Mouse (Mus musculus) right cerebral cortex, postnatal 4 days (tissue): Measurements from ENCODE around the gene Smim23.

Source experiments
- DNase-seq: peaks from one replicate; pipeline ENCODE4 v3.0.0-alpha.2; 2022

The Smim23 gene

DNA sequence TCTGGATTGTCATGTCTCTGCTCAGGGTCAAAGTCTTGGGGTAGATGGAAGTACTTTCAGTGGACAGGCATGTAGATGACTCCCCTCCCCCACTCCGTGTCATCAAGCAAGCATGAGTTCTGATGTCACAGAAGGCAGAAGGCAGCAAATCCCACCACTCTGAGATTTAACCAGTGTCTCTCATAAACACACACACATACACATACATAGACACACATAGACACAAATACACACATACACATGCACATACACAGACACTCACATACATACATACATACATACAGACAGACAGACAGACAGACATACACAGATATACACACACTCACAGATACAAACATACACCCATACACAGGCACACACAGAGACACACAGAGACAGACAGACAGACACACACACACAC lies at the start of gene Smim23:
TSS of gene Smim23 (minus strand) at position 101 of the 400 bp plus-strand sequence.
- no peak for DNase-seq

GRCm38 (mm10) chr11:32868619-32869383 lies 44.4 kb upstream of the Smim23 start:
- DNase-seq, result no peak

GRCm38 (mm10) chr11:32864615-32865014 lies 40.2 kb upstream of the Smim23 start:
- DNase-seq, result no peak

GRCm38 (mm10) chr11:32857418-32857879 lies 33.0 kb upstream of the Smim23 start:
- no peak for DNase-seq

DNA sequence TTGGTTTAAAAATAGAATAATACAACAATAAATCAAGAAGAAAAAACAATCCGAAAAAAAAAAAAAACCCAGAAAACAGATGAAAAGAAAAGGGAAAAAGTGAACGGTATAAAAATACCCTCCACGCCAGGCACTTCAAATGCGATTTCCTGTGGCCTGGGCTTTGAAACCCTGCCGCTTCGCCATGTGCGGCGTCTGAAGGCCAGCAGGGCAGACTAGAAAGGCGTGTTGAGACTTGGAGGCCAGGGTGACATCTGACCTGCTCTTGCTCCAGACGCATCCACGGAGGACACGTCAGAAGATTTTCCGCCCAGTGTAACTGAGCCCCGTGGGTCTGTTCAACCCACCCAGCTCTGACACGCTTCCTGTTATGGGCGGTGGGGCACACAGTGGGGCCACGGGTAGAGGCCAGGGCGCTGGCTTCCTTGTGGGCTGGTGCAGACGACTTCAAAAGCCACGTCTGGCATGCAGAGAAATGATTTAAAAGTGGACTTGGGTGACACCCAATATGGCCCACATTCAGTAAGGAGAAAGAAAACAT lies 22.3 kb upstream of the Smim23 start:
- no peak for DNase-seq

DNA sequence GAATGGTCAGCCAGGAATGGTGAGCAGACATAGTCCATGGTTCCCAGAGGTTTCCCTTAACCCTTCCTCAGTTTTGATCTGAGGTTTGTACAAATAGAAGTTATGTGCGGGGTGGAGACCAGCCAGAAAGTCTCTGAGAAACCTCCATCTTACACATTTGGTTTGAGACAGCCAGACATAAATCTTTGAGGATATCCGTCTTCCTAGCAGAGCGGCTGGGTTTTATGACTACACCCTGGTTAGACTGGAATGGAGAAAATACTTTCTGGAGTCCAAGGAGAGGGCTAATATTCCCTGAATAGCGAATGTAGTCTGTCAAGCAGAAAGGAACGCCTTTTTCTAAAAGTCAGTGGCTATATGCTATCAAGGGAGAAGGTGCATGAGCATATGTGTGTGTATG lies 16.8 kb upstream of the Smim23 start:
- DNase-seq, result no peak

DNA sequence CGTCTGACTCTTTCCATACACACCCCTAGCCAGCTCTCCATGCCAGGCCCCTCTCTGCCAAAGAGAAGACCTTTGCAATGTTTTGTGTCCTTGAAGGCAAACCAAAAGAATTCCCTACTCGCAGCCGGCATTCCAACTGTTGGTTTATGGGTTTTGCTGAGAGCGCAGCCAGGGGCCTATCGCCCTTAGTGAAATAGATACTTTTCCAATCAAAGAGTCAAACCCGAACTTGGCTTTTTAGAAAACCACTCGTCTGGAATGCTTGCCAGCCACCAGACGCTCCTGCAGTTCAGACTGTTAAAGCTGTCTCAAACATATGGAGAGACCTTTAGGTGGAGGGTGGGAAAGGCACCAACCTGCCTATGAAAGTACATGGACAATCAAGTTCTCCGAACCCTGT lies 15.9 kb upstream of the Smim23 start:
- no peak for DNase-seq

DNA sequence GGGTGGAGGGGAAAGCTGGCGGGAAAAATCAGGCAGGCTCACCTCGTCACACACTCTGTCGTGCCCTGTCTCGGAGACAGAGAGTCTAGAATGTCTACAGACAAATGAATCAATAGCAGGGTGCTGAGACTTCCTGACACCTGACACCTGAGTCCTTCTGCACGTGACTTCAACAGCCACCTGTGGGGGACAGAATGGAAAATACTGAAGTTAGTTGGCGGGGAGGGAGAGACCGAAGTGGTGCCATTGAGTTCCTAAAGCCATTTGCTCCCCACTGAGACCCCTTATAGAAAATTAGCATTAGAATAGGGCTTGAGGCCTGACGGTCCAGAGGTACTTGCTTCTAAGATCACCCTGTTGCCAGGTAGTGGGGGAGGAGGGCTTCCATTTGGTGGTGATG lies 10.6 kb upstream of the Smim23 start:
- no peak for DNase-seq

DNA sequence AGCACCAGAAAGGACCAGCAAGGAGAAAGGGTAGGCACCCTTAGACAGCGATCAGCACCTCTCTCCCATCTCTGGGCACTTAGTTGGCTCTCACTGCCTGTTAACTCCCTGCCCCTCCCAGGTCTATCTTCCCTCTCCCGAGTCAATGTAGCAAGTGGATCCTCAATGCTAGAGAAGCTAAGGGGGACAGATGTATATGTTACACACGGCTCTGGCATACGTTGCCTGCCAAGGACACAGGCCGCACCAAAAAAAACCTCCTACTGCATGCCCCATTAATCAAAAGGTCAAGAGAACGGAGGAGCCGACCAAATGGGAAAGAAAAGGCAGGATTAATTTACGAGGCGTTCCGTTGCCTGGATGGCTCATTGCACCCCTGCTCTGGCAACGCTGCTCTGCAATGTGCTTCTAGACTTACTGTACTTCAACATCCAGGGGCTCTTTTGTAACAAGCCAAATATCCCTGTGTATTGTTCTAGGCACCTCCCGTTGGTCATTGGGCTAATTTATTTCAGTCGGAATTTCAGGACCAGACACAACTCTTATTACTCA lies 10.0 kb upstream of the Smim23 start:
- no peak for DNase-seq

- no peak for DNase-seq
Observed at GRCm38 (mm10) chr11:32817566-32817965, 6.8 kb downstream of the Smim23 start.

- no peak for DNase-seq
Observed at GRCm38 (mm10) chr11:32814286-32814685, 10.1 kb downstream of the Smim23 start.

DNA sequence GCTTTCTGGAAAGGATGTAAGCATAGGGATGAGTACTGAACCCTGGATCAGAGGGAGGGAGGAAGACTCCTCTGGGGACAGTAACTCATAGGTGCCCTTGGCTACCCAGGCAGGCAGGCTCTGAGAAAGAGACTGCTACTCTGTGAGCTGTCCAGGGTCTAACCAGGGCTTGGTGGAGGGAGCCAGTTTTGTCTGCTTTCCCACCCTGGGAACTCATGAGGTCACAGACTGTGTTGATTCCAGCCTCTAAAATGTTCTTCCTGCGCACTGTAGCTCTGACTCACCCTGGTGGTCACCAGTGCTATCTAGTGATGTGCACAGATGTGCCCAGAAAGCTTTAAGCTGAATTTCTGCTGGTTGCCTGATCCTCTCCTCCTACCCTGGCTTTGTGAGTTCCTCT lies 15.3 kb downstream of the Smim23 start:
- DNase-seq, result no peak

- no peak for DNase-seq
Observed at GRCm38 (mm10) chr11:32805958-32806357, 18.4 kb downstream of the Smim23 start.

- DNase-seq, result no peak
Observed at GRCm38 (mm10) chr11:32803658-32804057, 20.7 kb downstream of the Smim23 start.

- no peak for DNase-seq
Observed at GRCm38 (mm10) chr11:32801715-32802114, 22.7 kb downstream of the Smim23 start.

GRCm38 (mm10) chr11:32800929-32801375 lies 23.5 kb downstream of the Smim23 start:
- DNase-seq, result peak; percentile 40

DNA sequence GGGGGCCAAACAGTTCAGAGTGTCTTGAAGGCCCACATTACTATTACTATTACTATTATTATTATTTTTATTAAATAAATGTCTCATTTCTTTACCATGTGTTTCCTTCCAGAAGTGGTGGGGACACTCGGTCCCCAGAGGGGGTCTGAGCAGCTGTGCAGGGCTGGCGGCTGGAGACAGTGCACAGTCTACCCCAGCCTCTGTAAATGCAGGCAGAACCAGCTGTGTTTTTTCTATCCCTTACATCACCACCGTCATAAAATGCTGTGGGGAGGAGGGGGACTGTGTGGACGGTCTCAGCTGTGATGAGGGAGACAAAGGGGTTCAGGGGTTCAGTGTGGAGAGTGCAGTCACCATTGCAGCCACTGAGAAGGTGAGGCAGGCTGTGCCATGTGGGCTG lies 26.0 kb downstream of the Smim23 start:
- DNase-seq, result no peak

GRCm38 (mm10) chr11:32794759-32795445 lies 29.5 kb downstream of the Smim23 start:
- no peak for DNase-seq

DNA sequence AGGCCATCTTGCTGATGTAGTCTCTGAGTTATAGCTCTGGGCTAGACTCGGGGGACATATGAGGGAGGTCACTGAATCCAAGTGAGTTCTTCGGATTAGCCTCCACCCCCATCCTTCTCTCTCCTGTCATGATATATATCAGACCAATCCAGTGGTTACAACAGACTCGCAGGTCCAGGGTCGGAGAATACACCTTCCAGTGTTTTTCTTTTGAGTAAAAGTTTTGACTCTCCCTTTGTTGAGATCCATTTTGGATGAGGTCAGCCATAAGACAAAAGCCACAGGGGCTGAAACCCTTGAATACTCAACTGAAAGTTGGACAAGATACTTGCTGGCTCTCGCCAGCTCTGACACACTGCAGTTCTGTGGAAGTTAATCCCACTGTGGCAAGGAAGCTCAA lies 38.2 kb downstream of the Smim23 start:
- DNase-seq, result no peak

DNA sequence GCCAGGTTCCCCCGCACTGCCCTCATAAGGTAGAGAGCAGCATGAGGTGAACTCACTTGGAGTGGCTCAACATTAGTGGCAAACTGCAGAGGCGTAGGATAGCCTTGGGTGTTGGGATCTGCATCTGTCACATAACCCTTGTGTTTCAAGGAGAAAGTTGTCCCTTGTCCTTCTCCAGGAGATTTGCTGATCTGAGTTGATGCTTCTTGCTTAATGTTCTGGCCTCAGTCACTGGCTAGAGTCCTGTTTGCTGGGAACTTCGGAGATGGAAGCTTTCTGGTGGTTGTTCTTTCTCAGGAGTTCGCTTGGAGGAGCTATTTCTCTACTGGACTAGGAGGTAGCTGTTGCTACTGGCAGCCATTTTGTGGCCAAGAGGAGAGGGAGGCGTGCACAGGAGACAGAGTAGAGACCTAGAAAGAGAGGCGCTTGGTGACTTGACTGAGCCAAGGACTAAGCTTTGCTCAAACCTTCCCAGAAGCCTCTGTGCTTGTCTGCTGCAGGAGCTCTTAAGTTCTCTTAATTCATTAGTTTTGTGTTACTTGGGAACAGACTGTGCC lies 38.7 kb downstream of the Smim23 start:
- DNase-seq, result no peak

DNA sequence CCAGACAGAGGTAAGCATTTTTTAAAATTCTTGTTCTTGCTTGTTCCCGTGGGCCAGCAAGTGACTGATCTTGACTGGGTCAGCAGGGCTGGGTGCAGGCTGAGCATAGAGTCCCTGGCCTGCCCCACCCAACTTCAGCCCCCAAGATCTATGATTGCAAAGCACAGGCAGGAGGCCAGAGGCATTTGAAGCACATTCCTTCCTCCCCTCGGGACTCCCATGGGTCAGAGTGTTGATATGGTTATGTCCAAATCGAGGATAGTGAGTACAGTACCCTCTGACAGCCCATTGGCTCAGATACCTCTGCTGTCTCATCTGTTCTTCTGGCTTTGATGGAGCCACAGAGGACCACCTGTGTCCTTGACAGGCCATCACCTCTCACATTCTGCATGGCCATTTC lies 41.7 kb downstream of the Smim23 start:
- no peak for DNase-seq

DNA sequence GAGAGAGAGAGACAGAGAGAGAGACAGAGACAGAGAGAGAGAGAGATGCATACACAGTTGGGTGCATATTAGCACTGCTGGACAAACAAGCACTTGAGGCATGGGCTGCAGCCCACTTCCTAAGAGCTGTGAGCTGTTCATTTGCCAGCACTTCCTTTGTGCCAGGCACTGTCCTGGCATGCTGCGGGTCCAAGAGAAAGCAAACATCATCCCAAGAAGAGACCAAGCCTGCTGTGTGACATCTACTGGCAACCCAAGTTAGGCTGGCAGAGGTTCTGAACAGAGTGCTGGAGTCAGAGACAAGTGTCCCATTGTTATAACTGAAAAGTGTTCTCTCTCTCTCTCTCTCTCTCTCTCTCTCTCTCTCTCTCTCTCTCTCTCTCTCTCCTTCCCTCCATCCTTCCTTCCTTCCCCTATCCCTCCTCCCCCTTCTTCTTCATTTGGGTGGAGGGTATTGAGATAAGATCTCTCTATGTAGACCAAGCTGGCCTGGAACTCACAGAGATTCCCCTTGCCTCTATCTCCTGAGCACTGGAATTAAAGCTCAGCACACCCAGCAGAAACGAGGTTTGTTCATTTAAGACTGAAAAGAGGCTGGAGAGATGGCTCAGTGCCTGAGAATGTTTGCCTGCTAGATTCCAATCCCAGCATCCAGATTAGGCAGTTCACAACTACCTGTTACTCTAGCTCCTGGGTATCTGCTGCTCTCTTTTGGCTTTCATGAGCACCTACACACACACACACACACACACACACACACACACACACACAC lies 42.6 kb downstream of the Smim23 start:
- peak; percentile 19 for DNase-seq
